Mouse (Mus musculus) kidney, postnatal 0 days (tissue): ENCODE results near the gene 4430402I18Rik. TPM values are rescaled to one million over a fixed set of nuclear protein-coding genes. Genes with fewer than 3 reads are reported as not detected.

Source experiments
- ATAC-seq: fragments of 200-750 bp; cut with Nextera tagmentation; replicated peaks from 2 replicates; pipeline ENCODE4 v1.8.0; 2017; ENCODE audit warnings: low read depth, moderate number of reproducible peaks, moderate TSS enrichment, moderate library complexity; ENCODE audit not compliant: low FRiP score
- DNase-seq: peaks from one replicate; pipeline ENCODE4 v3.0.0-alpha.2; 2016; ENCODE audit warnings: low spot score
- H3K27ac ChIP-seq: fragments of 300-500 bp; sonication (generic); 2 replicates; pipeline ENCODE4 v1.5.1; 2014; ENCODE audit warnings: mild to moderate bottlenecking
- H3K27me3 ChIP-seq: fragments of 300-500 bp; sonication (generic); 2 replicates; pipeline ENCODE4 v1.6.1; 2014; ENCODE audit warnings: low read length, mixed read lengths; ENCODE audit not compliant: insufficient read depth
- H3K36me3 ChIP-seq: fragments of 300-500 bp; sonication (generic); 2 replicates; pipeline ENCODE4 v1.6.1; 2014; ENCODE audit warnings: low read length, mixed read lengths; ENCODE audit not compliant: insufficient read depth
- H3K4me1 ChIP-seq: fragments of 300-500 bp; sonication (generic); replicated peaks from 2 replicates; pipeline ENCODE4 v1.6.1; 2014; ENCODE audit warnings: antibody characterized with exemption, low read length, mixed read lengths; ENCODE audit not compliant: insufficient read depth
- H3K4me2 ChIP-seq: fragments of 300-500 bp; sonication (generic); 2 replicates; pipeline ENCODE4 v1.6.1; 2014; ENCODE audit warnings: mild to moderate bottlenecking, low read length, moderate library complexity, mixed read lengths
- H3K4me3 ChIP-seq: fragments of 300-500 bp; sonication (generic); replicated peaks from 2 replicates; pipeline ENCODE4 v1.5.1; 2014; ENCODE audit warnings: low read depth, low read length
- H3K9ac ChIP-seq: fragments of 300-500 bp; sonication (generic); 2 replicates; pipeline ENCODE4 v1.6.1; 2014; ENCODE audit warnings: low read depth, low read length
- H3K9me3 ChIP-seq: fragments of 300-500 bp; sonication (generic); replicated peaks from 2 replicates; pipeline ENCODE4 v1.6.1; 2016; ENCODE audit warnings: low read length, inconsistent platforms, mixed read lengths
- CTCF ChIP-seq: IDR thresholded peaks from 2 replicates; pipeline ENCODE4 v1.5.1; 2016; ENCODE audit warnings: antibody characterized with exemption, low read depth, mild to moderate bottlenecking, moderate library complexity
- WGBS: fragments of 180-500 bp; shearing (Covaris S2); extraction: QIAGEN DNeasy Blood & Tissue Kit; methylation state at CpG from one replicate; pipeline ENCODE4 v1.1.7; 2014; 5-methylcytosine and 5-hydroxymethylcytosine counted together
- polyA plus RNA-seq: library from polyadenylated mRNA; unstranded; fragments of >200 nt; fragmentation: Nextera tagmentation; extraction: Ambion mirVana; gene quantifications from 2 replicates; pipeline ENCODE4 v1.2.1, GENCODE M21; 2015

The 4430402I18Rik gene
- polyA plus RNA-seq, 1 experiment from 2014 or later = 9.0 TPM

DNA sequence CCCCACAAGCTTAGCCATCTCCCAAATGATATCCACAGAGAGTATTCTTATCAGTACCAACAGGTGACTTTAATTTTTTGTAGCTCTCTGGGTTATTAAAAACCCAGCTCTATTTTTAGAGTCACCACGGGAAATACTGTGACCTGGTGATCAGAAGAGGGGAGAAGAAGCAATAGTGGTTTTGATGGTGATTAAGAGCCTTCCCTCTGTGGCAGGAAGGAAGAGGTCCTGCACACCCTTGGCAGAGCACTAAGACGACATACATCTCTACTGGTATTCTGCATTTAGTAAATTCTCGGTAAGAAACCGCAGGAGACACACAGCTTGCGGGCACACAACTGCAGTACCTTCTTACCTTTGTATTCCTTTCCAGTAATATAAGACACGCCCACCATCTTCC, 53.0 kb downstream of the 4430402I18Rik start:
- no peak overlapping the region for H3K4me3 ChIP-seq
- no peaks in the 10 kb centered on the region for H3K9me3 ChIP-seq
- H3K27ac ChIP-seq = no peak overlapping the region
- H3K4me2 ChIP-seq = no peak overlapping the region
- no peaks in the 10 kb centered on the region for H3K36me3 ChIP-seq
- no peak for TF ChIP-seq CTCF
- H3K4me1 ChIP-seq = no peaks in the 10 kb centered on the region
- 74% methylated on average over 6 of the region's 6 CpGs for WGBS
- no peaks in the 10 kb centered on the region for H3K27me3 ChIP-seq
- DNase-seq (no peak), ATAC-seq (no peak)
- no peak overlapping the region for H3K9ac ChIP-seq

DNA sequence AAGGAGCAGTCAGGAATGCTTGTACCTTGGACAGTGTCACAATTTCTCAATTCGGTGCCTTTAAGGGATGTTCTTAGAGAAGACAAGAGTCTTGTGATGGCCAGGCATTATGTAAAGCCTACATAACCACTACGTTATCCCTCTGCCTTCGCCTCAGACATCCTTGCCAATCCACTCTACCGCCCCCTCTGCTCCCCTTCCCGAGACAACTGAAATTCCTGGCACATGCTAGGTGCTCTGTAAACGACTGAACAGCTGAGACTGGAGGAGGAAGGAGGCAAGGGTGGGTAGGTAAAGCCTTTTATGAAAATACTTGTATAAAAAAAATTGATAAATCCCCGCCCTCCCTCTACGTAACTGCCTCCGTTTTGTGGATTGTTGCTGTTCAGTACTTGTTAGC, 58.9 kb downstream of the 4430402I18Rik start:
- DNase-seq (no peak), ATAC-seq (no peak)
- no peaks in the 10 kb centered on the region for H3K4me1 ChIP-seq
- 76% methylated on average over 9 of the region's 9 CpGs for WGBS
- H3K4me2 ChIP-seq = no peak overlapping the region
- no peak overlapping the region for H3K4me3 ChIP-seq
- no peaks in the 10 kb centered on the region for H3K27me3 ChIP-seq
- H3K9ac ChIP-seq = no peak overlapping the region
- no peaks in the 10 kb centered on the region for H3K36me3 ChIP-seq
- H3K27ac ChIP-seq = no peak overlapping the region
- no peak for TF ChIP-seq CTCF
- H3K9me3 ChIP-seq = no peaks in the 10 kb centered on the region

DNA sequence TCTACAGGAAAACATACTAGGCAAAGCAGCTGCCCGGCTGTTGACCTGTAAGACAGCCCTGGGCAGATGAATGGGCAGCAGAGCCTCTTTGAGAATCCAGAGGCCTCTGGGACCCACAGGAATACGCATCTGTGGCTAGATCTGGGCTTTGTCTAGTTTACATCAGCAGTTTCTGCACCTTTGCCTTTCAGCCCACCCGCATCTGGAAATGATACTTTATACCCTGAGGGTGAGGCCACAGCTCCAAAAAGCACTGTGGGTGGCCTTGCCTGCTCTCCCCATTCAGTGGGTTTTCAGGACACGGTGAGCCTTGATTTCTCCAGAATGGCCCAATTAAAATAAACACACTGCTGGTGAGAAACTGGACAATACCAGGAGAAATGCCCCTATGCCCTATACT, 59.4 kb downstream of the 4430402I18Rik start:
- Histone ChIP-seq H3K27me3 (no peaks in the 10 kb centered on the region), H3K36me3 (no peaks in the 10 kb centered on the region), H3K9ac (no peak overlapping the region), H3K27ac (no peak overlapping the region), H3K4me2 (no peak overlapping the region), H3K4me3 (no peak overlapping the region), H3K4me1 (no peaks in the 10 kb centered on the region), H3K9me3 (no peaks in the 10 kb centered on the region)
- no peak for DNase-seq
- no peak for ATAC-seq
- 58% methylated on average over 4 of the region's 4 CpGs for WGBS
- no peak for TF ChIP-seq CTCF

DNA sequence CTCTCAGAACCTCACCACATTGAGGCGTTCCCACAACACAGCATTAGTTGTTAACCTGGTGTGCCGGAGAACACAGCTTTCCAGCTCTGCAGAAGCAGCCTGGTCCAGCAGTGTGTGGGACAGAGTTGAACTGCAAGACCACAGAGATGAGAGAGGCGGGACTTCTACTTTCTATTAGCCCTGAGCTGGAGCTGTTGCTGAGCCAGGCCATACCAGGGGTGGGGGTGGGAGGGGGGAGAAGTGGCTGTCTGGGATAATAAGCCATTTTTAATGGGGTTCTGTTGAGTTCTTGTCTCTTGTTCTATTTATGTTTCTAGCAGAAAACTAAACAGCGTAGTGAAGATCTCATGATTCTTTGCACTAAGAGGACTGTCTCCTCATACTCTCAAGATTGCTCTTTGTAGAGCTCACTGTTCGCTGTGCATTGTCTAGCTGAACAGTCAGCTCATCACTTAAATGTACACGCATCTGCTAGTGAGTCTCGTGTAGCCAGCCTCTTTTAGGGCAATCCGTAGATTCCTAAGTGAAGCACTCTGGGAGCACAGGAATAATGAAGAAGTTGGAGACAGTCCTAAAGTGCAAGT, 64.0 kb downstream of the 4430402I18Rik start:
- no peak for TF ChIP-seq CTCF
- Histone ChIP-seq H3K4me2 (no peak overlapping the region), H3K36me3 (no peaks in the 10 kb centered on the region), H3K27ac (no peak overlapping the region), H3K4me3 (no peak overlapping the region), H3K27me3 (no peaks in the 10 kb centered on the region), H3K9ac (no peak overlapping the region), H3K4me1 (no peaks in the 10 kb centered on the region), H3K9me3 (no peaks in the 10 kb centered on the region)
- DNase-seq = no peak
- 76% methylated on average over 8 of the region's 8 CpGs for whole genome bisulfite sequencing
- ATAC-seq = no peak

DNA sequence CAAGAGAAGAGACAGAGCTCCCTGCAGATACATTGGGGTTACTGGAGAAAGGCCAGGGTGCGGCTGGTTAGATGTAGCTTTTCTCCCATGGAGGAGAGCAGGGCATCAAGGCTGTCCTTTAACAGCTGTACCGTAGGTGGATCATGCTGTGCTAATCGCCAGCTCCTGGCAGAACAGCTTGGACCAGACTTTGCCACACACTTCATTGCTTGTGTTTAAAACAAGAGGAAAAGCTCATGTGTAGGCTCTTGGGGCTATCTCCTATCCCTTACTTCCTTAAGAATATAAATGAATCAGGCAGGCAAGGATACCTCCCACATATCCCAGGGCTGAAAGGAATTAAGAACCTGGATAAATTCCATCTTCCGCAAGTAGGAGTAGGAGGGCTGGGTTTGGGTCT, 64.8 kb downstream of the 4430402I18Rik start:
- Histone ChIP-seq H3K9ac (no peak overlapping the region), H3K4me1 (no peaks in the 10 kb centered on the region), H3K4me2 (no peak overlapping the region), H3K4me3 (no peak overlapping the region), H3K36me3 (no peaks in the 10 kb centered on the region), H3K9me3 (no peaks in the 10 kb centered on the region), H3K27me3 (no peaks in the 10 kb centered on the region), H3K27ac (no peak overlapping the region)
- TF ChIP-seq CTCF = no peak
- DNase-seq (no peak), ATAC-seq (no peak)
- WGBS = 59% methylated on average over 4 of the region's 4 CpGs

DNA sequence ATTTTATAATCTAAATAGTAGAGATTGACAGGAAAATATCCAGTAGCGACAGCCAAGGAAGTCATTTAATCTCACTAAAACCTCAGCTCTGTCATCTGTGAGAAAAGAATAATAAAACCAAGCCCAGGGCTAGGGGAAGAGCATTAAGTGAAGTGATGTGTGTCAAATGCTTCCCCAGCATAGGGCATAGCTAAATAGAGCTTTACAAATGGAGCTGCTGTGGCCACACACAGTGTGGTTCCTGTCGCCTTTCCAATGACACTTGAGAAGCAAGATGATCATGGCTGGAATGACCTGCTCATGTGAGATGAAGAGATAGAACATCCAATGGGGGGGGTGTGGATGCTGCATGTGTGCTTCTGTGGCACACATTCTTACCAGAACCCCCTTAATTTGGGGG, 65.5 kb downstream of the 4430402I18Rik start:
- TF ChIP-seq CTCF = no peak
- no peaks in the 10 kb centered on the region for H3K36me3 ChIP-seq
- 31% methylated on average over 2 of the region's 2 CpGs for WGBS
- ATAC-seq = no peak
- H3K4me3 ChIP-seq = no peak overlapping the region
- peak; percentile 60 for DNase-seq
- no peaks in the 10 kb centered on the region for H3K4me1 ChIP-seq
- H3K9me3 ChIP-seq = no peaks in the 10 kb centered on the region
- no peak overlapping the region for H3K27ac ChIP-seq
- H3K9ac ChIP-seq = no peak overlapping the region
- no peak overlapping the region for H3K4me2 ChIP-seq
- no peaks in the 10 kb centered on the region for H3K27me3 ChIP-seq

DNA sequence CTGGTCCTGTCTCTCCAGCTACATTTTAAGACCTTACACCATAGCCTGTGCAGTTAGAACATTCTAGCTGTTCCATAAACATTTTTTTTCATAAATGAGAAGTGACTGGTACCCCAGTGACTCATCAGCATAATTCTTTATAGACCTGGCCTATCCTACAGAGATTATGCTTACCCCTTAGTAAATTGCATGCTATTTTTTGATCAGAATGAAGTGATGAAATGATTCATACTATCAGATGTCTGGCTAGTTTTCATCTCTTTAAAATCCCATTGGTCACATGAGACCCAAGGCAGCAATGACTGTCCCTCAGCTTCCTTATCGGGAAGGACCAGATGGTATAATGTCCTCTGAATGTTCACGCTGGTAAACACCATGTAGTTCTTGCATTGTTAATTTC, 66.8 kb downstream of the 4430402I18Rik start:
- Histone ChIP-seq H3K27me3 (no peaks in the 10 kb centered on the region), H3K4me2 (no peak overlapping the region), H3K9me3 (no peaks in the 10 kb centered on the region), H3K4me1 (no peaks in the 10 kb centered on the region), H3K9ac (no peak overlapping the region), H3K27ac (no peak overlapping the region), H3K4me3 (no peak overlapping the region), H3K36me3 (no peaks in the 10 kb centered on the region)
- TF ChIP-seq CTCF = no peak
- DNase-seq = no peak
- no peak for ATAC-seq
- WGBS = 92% methylated on average over 2 of the region's 2 CpGs
